18 mouse cellular contexts compared by ENCODE assay signal in the genomic region with DNA sequence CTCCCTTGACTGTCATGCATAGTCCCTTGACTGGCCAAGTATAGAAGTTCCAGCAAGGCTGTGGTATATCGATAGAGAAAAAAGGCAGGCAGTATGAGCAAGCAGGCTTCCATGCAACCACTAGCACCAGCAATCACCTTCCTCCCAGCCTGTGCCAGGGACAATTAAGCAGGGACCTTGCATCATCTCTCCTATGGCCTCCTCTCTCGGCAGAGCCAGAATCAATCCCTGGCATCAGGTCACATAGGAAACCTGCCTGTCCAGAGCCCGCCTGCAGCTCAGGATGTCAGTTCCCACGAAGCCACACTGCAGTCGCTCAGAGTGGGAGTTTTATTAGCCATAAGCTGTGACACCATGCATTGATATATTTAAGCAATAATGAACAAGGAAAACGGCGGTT.
DNase-seq lines count a peak whose midpoint lies in the region; ATAC-seq lines count a peak whose summit lies in the region.
"Had no signal": no experiment of that assay in that cellular context is flagged by ENCODE, and none has a peak within 500 bp of the region (broad histone marks: within the 10 kb centered on the region; RNA-seq: fewer than 3 reads in every experiment).

No protein-coding gene starts in this region.

- no peaks in the 10 kb centered on the region for H3K9me3 ChIP-seq in forebrain, embryonic 13.5 days (replicated peaks)
- H3K9me3 ChIP-seq in forebrain, embryonic 11.5 days (ENCODE audit: control insufficient read depth, low read length), result no peaks in the 10 kb centered on the region
- no peaks in the 10 kb centered on the region for H3K9me3 ChIP-seq in megakaryocyte, embryonic 14.5 days
- no peaks in the 10 kb centered on the region for H3K9me3 ChIP-seq in forebrain, embryonic 16.5 days (ENCODE audit: control insufficient read depth, low read length)
- H3K9me3 ChIP-seq: limb, embryonic 10.5 days; liver, embryonic 15.5 days had no signal

- peak overlapping the region; percentile 59 for H3K27ac ChIP-seq in forebrain, embryonic 13.5 days
- H3K27ac ChIP-seq in forebrain, embryonic 11.5 days (ENCODE audit: low read depth, low read length), result no peak overlapping the region
- peak overlapping the region; percentile 90 for H3K27ac ChIP-seq in forebrain, embryonic 16.5 days (ENCODE audit: low read length)
- H3K27ac ChIP-seq: gastrocnemius, adult 2 months; heart, adult 2 months; limb, embryonic 10.5 days; liver, embryonic 15.5 days had no signal

- H3K9ac ChIP-seq in forebrain, embryonic 13.5 days, result 0 out of 2 replicates have a peak overlapping the region, but pooled peaks have one; percentile 43
- no peak overlapping the region for H3K9ac ChIP-seq in forebrain, embryonic 11.5 days (ENCODE audit: low read length)
- H3K9ac ChIP-seq in forebrain, embryonic 16.5 days (replicated peaks; ENCODE audit: low read depth, low read length), result no peak overlapping the region
- H3K9ac ChIP-seq: liver, embryonic 15.5 days had no signal

- no peak overlapping the region for H3K4me3 ChIP-seq in forebrain, embryonic 13.5 days
- no peak overlapping the region for H3K4me3 ChIP-seq in forebrain, embryonic 11.5 days (ENCODE audit: low read depth, low read length)
- H3K4me3 ChIP-seq in megakaryocyte, embryonic 14.5 days (replicated peaks), result peak overlapping the region; percentile 51
- no peak overlapping the region for H3K4me3 ChIP-seq in forebrain, embryonic 16.5 days (replicated peaks; ENCODE audit: low read length)
- H3K4me3 ChIP-seq: gastrocnemius, adult 2 months; heart, adult 2 months; limb, embryonic 10.5 days; liver, embryonic 15.5 days had no signal

- peaks cover 96% of the 10 kb centered on the region for H3K4me1 ChIP-seq in forebrain, embryonic 13.5 days
- peaks cover 26% of the 10 kb centered on the region for H3K4me1 ChIP-seq in forebrain, embryonic 11.5 days (replicated peaks; ENCODE audit: control insufficient read depth, insufficient read depth, low read length)
- H3K4me1 ChIP-seq in megakaryocyte, embryonic 14.5 days, result peaks cover 81% of the 10 kb centered on the region
- peaks cover 91% of the 10 kb centered on the region for H3K4me1 ChIP-seq in forebrain, embryonic 16.5 days (replicated peaks; ENCODE audit: control insufficient read depth, insufficient read depth, low read length)
- H3K4me1 ChIP-seq: liver, embryonic 15.5 days had no signal

- no peaks in the 10 kb centered on the region for H3K36me3 ChIP-seq in forebrain, embryonic 13.5 days (ENCODE audit: poor library complexity, severe bottlenecking)
- no peaks in the 10 kb centered on the region for H3K36me3 ChIP-seq in forebrain, embryonic 11.5 days (ENCODE audit: control insufficient read depth, insufficient read depth, low read length)
- peaks cover 37% of the 10 kb centered on the region for H3K36me3 ChIP-seq in megakaryocyte, embryonic 14.5 days (replicated peaks; ENCODE audit: low read length)
- H3K36me3 ChIP-seq in forebrain, embryonic 16.5 days (ENCODE audit: control insufficient read depth, insufficient read depth), result no peaks in the 10 kb centered on the region
- H3K36me3 ChIP-seq: limb, embryonic 10.5 days; liver, embryonic 15.5 days had no signal

- no peaks in the 10 kb centered on the region for H3K27me3 ChIP-seq in forebrain, embryonic 13.5 days
- no peaks in the 10 kb centered on the region for H3K27me3 ChIP-seq in forebrain, embryonic 11.5 days (ENCODE audit: control insufficient read depth, insufficient read depth, low read length)
- no peaks in the 10 kb centered on the region for H3K27me3 ChIP-seq in megakaryocyte, embryonic 14.5 days (replicated peaks)
- no peaks in the 10 kb centered on the region for H3K27me3 ChIP-seq in forebrain, embryonic 16.5 days (replicated peaks; ENCODE audit: control insufficient read depth, insufficient read depth, low read length)
- H3K27me3 ChIP-seq: CH12.LX; liver, embryonic 15.5 days had no signal

- ATAC-seq in forebrain, embryonic 13.5 days, result no peak
- no peak for ATAC-seq in forebrain, embryonic 11.5 days (replicated peaks; ENCODE audit: low FRiP score)
- no peak for ATAC-seq in megakaryocyte, adult 5-6 weeks (ENCODE audit: poor library complexity, severe bottlenecking)
- ATAC-seq in forebrain, embryonic 16.5 days, result no peak
- ATAC-seq in erythroblast, adult 5-6 weeks (replicated peaks; ENCODE audit: low FRiP score, poor library complexity, severe bottlenecking), result no peak
- ATAC-seq: hindbrain, embryonic 16.5 days had no signal

- peak; percentile 47 for DNase-seq in adrenal gland, postnatal 10 days
- DNase-seq in adrenal gland, postnatal 4 days (ENCODE audit: low spot score in 2 of 2), result no peak
- DNase-seq in forebrain, embryonic 11.5 days (ENCODE audit: low spot score), result no peak
- DNase-seq: gastrocnemius, adult 2 months; heart, adult 2 months; kidney, adult 11 months; kidney, postnatal 25 days; lung, postnatal 14 days; midbrain, embryonic 14.5 days had no signal

- 69% methylated on average over 7 of the region's 7 CpGs for WGBS in forebrain, embryonic 13.5 days
- WGBS in forebrain, embryonic 11.5 days, result 83% methylated on average over 7 of the region's 7 CpGs
- 59% methylated on average over 7 of the region's 7 CpGs for WGBS in forebrain, embryonic 16.5 days

- no peak overlapping the region; the same call in 1 of the 2 replicates for H3K4me2 ChIP-seq in forebrain, embryonic 13.5 days
- H3K4me2 ChIP-seq in forebrain, embryonic 11.5 days (ENCODE audit: low read depth, low read length, severe bottlenecking), result no peak overlapping the region
- no peak overlapping the region for H3K4me2 ChIP-seq in forebrain, embryonic 16.5 days (ENCODE audit: low read length)
- H3K4me2 ChIP-seq: liver, embryonic 15.5 days had no signal
